Mouse (Mus musculus): ENCODE measurements around the gene Nbeal2.

GRCm38 (mm10) chr9:110669785-110670184 lies 15.8 kb upstream of the Nbeal2 start:
- no peak for TF ChIP-seq CTCF (IDR thresholded peaks at IDR 0.05; ENCODE audit: borderline replicate concordance, control insufficient read depth, extremely low read depth, insufficient read depth, low read length, poor library complexity)
- TF ChIP-seq POLR2A (IDR thresholded peaks at IDR 0.05; ENCODE audit: control insufficient read depth, extremely low read depth, insufficient read depth, low read length, poor library complexity), result no peak
